Mouse (Mus musculus) 416B (cell line): Measurements from ENCODE around the gene Bcan.

Experiments
- DNase-seq: peaks from one replicate; pipeline ENCODE4 v3.0.0; 2011; ENCODE audit warnings: low read depth

The Bcan gene

DNA sequence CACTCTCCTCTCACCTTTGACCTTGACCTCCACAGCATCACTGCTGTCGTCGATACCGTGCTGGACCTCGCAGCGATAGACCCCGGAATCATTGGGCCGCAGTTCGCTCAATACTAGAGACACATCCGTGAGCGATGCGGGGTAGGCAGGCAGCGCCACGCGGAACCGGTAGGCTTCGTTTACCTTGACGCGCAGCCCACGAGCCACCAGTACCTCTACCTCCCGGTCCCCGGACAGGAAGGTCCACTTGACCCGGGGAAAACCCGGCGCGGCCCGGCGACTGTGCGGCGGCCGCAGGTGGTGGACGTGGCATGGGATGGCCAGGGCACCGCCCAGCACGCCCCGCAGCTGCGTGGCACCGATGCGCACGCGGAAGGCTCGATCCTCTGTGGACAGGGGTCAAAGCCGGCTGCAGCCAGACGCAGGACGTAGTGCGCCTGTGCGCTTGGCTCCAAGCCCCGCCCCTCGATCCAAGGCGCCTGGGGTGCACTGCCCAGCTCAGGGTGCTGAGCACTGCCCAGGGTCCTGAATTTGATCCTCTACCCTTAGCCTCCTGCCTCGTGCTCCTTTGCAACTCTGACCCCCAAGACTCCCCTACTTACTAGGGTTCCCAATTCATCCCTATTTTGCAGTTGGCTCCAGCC is 2.9 kb downstream of the Bcan start:
- DNase-seq = no peak

DNA sequence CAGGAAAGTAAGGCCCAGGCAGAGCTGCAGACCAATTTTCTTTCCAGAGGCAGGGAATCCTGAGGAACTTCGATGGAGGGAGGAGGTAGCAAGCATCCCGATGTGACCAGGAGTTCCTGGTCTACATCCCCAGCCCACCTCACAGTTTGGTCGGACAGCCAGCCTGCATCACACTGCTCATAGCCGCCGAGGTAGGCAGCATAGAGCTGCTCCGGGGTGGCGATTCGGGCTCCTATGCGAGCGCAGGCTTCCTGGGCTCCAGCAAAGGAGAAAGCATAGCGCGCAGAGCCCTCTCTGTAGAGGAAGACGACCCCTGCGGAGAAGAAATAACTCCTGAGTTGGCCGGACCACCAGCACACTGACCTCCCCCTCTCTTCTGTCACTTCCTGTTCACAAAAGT is 3.6 kb downstream of the Bcan start:
- DNase-seq = no peak

DNA sequence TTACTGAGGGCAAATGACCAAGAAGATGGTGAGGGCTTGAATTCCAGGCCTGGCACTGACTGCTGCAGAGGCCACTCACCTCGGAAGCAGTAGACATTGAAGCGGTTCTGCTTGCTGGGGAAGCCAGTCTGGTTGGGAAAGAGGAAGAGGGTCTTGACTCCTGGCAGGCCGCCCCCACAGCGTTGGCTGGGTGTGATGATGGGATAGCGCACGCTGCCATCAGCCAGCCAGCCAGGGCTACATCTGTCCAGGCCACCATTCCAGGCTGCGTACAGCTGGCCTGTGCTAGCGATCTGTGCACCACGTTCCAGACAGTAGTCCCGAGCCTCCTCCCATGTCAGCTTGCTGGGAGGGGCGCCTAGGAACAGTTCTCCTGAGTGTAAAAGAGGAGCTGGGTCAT is 4.7 kb downstream of the Bcan start:
- no peak for DNase-seq

DNA sequence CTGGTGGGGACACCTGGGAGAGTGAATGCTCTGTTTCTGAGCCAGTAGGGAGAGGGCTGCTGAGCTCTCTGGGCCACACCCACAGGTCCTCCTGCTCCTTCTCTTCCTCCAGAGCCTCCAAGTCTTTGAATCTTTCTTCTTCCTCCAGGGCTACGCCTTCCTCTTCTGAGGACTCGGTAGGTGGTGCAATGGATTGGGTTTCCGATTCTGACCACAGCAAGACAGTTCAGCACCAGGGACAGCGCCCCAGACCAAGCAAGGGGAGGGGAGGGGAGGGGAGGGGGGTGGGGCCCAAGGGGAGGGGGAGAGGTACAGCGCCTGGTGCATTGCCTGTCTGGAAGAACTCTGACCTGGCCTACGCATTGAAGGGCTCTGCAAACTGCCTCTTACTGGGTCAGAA is 6.6 kb downstream of the Bcan start:
- peak; percentile 85 for DNase-seq

DNA sequence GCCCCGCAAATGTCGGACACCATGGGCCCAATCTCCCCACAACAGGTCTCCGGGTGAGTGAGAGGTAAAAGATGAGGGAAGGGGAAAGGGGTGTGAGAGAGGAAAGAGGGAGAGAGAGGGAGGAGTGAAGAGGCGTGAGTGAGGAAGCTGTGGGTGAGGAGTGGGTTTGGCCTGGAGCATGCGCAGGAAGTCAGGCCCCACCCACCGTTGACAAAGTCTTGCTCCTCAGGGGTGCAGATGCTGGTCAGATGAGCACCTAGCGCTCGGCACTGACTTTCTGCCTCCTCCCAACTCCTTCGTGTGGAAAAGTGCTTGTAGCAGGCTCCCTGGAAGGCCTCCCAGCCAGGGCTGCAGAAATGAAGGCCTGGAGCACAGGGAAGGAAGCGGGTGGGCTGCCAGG is 10.1 kb downstream of the Bcan start:
- DNase-seq = no peak

DNA sequence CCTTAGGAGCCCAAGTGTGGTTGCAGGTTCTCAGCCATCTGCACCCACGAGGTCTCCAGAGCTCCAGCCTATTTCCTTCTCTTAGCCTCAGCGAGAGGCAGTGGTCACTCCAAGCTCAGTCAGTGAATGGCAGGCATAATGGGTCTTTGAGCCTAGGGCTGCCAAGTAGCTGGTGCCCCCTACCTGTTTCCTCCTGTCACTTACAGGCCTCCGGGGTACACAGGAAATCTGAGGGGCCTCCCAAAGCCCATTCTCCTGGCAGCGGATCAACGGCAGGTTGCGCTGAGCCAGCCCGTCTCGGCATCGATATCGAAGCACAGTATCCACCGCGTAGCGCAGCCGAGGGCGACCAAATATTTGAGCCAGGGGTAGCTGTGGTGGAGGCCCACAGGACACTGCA is 12.0 kb downstream of the Bcan start:
- no peak for DNase-seq

DNA sequence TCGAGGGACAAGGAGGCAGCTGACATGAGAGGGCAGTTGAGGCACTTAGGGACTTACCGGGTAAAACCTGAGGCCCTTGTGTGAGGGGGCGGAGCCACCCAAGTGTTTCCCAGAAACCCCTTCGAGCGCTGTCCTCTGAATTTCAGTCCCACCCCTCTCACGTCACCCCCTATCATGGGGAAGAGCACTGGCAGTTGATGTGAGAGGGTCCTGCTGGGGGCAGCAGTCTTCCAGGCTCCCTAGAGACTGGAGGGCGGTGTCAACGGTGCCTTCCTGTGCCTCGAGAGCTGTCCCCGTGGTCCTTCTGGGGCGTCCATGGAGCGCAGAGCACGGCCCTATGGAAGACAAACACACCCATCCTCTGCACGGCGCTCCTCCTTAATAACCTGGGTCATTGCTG is 12.4 kb downstream of the Bcan start:
- DNase-seq = peak; percentile 90

DNA sequence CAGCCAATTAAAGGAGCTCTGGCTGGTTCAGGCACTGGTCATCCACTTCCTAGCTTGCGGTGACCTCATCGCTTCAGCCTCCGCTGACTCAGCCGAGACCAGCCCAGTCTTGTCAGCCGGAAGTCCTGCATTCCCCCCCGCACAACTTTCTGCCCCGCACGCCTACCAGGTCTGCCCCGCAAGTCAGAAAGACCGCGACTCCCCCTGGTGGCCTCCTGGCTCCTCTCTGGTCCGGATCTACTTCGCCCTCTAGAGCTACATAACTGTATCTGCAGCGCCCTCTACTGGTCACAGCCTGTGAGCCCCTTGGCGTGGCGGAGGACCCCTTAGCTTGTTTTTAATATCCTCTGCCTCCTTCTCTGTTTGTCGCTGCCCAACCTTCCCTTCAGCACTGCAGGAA is 13.2 kb downstream of the Bcan start:
- peak; percentile 98 for DNase-seq

DNA sequence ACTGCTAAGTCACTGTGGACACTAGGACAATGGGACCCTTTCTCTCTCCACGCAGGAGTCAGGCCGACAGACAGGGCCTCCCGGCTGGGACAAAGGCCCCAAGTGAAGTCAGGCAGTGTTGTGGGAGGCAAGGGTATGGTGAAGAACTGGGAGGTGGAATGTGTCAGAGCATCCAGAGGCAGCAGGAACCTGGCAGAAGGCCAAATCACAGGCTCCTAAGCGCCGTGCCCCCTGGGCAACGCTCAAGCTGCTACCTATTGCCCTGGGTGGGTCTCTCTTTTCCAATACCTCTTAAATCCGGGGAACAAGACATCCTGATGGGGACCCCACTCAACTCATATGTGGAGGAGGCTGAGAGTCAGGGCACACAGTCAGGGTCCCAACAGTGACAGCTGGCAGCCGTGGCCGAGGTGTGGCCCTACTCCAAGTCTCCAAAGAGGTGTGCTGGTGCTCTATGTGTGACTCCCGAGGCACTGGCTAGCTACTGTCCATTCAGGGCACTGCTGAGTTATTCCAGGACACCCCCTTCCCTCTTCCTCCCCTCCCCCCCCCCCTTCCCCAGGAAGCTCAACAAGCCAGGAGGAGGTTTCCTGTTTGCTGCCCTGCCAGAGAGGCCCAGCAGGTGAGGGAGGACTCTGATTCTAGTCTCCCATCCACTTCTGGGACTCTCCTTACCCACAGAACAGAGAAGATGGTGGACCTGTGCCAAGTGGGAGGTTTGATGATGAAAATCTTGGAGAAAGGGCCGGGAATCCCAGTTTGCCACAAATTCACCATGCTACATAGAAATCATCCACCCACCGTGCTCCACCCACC is 14.3 kb downstream of the Bcan start:
- peak; percentile 13 for DNase-seq

DNA sequence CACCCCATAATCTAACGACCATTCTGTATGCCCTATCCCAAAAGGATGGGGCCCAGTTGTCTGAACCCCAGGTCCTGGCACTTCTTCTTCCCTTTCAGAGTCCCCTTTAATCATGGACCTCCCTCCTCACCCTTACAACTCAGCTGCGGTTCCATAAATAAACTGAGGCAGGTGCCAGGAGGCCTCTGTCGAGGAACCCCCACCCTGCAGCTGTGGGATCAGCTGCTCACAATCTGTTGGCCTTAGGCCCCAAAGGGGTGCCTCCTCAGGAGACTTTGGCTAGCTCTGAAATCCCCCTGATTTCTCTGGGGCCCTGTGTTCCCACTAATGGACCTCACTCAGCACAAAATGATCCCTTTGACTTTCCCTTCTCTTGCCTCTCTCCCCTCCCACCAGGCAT is 15.9 kb downstream of the Bcan start:
- no peak for DNase-seq

DNA sequence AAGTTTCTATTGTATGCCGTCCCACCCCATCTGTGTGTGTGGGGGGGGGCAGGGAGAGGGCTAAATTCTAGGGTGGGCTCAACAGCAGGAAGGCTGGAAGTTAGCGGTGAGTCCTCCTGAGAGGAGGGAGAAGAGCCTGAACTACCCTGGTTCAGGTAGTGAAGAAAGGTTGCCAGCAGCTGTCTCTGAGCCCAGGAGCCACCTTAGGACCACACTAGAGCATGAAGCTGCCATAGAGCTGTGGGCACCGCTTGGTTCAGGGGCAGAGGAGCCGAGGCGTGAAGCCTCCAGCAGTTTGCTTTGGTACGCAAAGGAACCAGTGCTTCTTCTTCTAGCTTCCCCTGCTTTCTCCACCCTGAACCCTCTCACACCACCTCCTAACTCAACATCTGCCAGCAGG is 16.4 kb downstream of the Bcan start:
- no peak for DNase-seq

DNA sequence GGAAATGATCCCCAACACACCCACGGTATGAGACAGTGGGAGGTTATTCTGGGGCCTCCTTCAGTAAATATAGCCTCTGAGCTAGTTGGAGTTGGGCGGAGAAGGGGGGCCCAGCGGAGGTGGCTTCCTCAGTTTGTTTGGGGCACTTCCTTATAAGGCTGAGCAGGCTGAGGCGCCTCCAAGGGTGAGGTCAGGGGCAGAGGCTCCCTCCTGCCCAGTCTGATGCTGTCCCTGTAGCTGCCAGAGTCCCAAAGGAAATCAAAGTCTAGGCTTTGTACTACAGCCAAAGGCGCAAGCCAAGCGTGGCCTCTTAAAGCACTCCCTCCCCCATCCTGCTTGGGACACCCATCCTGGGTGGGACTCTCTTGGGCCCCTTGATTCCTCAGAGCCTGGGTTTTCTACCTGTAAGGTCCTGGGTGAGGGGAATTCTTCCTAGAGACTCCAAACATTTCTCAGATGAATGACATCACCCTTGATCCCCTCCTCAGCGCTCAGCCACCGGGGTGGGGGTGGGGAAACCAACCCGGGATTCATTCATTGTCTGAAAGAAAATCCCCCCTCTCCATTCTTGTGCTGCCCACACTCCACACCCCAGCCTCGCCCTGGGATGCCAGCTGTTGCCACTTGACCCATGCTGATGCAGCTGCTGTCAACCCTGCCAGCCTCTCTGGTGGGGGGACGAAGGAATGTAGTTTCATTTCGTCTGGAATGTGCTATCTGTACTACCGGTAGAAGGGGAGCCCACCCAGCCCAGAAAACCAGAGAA is 17.0 kb downstream of the Bcan start:
- DNase-seq = peak; percentile 69

DNA sequence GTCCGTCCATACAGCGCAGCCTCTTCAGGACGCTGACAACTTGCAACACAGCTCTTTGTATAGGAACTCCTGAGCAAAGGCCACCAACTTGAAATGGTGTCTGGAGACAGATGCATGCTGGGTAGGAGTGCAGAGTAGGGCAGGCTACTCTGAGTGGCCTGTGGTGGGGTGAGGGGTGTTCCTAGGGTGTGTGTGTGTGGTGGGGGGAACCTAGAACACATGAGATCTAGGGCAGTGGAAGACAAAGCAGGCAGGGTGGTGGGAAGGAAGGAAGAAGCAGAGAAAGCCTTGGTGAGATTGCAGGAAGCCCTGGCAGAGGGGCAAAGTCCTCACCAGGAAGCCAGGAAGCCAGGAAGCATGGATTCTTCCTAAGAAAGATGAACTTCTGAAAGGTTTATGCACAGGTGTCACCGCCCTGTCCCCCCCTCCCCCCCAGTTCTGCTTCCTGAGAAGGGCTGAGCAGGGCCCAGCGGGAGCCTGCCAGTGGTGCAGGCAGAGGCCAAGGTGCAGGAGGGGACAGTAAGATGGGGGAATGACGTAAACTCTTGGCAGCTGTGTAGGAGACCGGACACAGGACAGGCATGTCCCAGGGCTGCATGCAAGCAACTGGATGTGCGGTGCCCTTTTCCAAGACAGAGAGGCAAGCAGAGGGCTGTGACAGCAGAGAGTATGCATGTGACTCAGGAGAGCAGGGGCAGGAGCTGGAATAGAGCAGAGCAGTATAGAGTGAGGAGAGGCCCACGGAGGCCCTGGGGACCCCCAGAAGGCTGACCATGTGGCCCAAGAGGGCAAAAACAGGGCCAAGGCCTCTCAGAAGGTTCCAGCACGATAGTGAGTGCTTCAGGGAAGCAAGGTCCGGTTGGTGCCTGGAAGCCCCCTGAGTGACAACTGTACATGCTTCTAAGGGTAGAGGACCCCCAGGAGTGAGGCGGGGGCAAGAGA is 17.9 kb downstream of the Bcan start:
- DNase-seq = no peak

DNA sequence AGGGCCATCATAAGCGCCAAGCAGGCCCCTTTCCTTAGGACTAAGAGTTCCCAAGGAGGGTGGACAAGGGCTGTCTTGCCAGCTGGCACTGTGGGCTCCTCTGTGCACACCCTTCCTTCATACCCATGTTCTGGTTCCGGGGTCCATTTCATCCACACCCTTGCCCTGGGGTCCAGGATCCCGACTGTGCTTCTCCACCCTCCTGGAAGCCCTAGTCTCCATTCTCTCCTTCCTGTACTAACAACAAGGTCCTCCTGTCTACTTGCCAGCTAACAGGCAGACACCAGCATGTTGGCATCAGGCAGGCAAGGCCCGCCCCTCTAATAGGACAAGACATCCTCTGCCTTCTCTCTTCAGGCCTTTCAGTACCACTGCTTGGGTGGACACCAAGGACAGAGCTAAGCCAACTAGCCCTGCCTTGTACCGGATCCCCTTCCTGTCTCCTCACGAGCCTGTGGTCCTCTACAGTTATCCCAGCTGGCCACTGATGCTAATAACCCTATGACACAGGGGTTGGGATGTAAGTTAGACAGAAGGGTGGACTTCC is 18.7 kb downstream of the Bcan start:
- DNase-seq = no peak

DNA sequence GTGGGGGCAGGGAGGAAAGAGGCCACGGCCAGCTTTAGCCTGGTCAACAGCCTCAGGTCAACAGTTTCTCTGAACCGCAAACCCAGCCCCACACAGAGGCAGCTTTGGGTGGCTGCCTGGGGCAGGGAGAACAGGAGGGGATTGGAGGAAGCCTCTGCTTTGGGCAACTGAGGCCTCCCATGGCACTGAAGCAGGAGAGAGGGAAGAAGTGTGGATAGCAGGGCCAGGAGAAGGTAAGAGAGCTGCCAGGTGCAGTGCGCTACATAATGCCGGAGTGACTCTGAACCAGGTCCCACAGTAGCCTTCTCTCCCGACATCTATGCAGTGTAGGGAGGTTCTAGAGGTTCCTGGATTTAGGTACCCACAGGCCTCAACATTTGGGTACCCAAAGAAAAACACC is 19.3 kb downstream of the Bcan start:
- no peak for DNase-seq

DNA sequence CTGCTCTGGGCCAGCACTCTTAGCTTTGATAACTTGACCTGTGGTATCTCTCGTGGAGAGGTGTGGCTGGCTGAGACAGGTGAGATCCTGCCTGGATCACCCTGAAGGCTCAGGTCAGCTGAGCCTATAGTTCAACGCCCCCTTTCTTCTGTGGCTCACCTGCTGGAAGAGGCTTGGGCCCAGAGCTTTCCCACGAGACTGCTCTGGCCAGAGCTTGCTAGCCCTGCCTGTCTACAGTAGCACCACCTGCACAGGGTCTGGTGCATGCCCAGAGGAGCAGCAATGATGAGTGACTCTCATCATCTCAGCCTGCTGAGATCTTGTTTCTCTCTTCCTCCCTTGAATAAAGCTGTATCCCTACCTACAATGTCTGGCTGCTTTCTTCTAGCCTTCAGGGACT is 19.9 kb downstream of the Bcan start:
- DNase-seq = no peak

DNA sequence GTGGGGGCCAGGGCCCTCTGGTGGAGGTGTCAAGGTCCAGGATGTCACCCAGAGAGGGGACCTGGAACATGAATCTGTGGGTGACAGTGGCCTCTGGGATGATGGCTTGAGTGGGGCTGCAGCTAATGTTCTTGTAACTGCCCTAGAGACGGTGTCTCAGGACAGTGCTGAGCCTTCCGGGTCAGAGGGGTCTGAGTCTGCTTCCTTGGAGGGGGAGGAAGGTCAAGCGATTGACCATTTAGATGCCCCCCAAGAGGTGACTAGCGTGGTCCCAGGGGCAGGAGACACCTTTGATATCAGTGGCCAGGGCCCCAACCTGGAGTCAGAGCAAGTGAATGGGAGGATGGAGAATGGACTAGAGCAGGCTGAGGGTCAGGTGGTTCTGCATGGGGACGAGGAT is 20.5 kb downstream of the Bcan start:
- DNase-seq = no peak

DNA sequence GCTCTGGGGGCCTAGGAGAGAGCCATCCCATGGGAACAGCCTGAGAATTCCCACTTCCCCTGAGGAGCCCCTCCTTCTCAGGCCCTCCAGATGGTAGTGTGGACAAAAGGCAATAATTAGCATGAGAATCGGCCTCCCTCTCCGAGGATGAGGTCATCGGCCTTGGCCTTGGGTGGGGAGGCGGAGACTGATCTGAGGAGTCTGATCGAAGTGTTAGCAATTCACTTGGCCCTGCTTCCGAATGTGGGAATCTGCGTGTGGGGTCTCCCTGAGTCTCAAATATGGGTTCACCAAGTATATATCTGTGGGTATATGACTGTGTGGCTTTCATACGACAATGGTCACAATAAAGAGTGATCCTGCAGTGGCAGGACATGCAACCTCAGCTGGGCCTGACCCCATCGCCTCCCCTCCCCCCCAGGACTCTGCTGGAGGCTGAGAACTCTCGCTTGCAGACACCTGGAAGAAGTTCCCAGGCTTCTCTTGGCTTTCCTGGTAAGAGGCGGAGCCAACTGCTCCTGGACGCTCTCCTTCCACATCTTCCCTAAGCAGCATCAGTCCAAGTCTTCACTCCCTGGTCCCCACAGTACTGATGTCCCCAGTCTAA is 25.5 kb downstream of the Bcan start:
- DNase-seq = no peak

DNA sequence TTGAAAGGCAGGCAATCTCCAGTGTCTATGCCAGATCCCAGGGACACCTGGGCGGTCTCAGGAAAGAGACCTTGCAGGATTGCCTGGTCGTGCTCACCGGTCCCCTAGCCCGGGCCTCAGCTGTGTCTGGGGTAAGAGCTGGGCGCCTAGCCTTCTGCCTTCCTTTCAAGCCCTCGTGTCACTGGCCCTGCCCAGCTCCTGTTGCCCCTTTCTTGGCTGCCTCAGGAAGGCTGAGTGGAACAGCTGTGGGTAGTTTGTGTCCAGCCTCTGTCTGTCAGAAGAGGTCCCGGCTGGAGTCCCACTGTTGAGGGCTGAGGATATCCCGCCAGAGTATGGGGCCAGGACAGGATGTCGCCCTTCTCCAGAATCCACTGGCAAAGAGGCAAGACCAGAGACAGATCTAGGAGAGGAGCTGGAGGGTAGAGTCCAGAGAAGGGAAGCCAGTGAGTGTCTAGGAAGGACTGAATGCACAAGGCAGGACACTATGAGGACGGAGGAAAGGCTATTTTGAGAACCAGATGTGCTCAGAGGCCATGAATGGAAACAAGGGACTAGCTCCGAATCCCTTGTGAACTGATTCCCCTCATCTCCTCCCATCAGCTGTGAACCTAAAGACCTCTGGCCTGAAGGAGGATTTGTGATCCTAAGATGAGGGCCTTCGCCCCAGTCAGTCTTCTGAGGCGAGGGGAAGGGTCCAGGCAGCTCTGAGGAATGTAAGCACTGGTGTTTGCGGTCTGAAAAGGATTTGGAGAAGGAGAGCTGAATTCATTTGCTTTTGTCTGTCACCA is 26.2 kb downstream of the Bcan start:
- no peak for DNase-seq

DNA sequence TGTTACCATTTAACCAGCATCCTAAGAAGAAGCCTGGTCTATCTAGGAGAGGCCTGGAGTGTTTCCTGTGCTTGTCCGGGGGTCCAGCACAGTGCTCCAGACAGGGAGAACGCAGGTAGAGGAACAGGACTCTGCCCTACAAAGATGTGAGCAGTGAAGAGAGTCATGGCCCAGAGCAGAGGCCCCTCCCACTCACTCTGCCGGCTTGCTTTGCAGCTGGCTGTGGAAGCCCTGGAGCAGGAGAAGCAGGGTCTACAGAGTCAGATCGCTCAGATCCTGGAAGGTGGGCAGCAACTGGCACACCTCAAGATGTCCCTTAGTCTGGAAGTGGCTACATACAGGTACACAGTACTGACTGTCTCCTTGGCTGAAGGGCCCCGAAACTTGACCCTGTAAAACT is 27.3 kb downstream of the Bcan start:
- DNase-seq = no peak
